Mouse (Mus musculus) neural tube, embryonic 14.5 days (tissue): Measurements from ENCODE around the gene Dhrs7. TPM values are rescaled to one million over a fixed set of nuclear protein-coding genes. Genes with fewer than 3 reads are reported as not detected.

ENCODE experiments used
- ATAC-seq: fragments of 200-750 bp; cut with Nextera tagmentation; 2 replicates; pipeline ENCODE4 v1.8.0; 2017; ENCODE audit warnings: low read depth, mild to moderate bottlenecking, moderate TSS enrichment, moderate library complexity
- H3K27ac ChIP-seq: fragments of 300-500 bp; sonication (generic); 2 replicates; pipeline ENCODE4 v1.5.1; 2014; ENCODE audit warnings: low read depth, mild to moderate bottlenecking, control low read depth, low read length, moderate library complexity, mixed read lengths
- H3K27me3 ChIP-seq: fragments of 300-500 bp; sonication (generic); 2 replicates; pipeline ENCODE4 v1.6.1; 2014; ENCODE audit warnings: low read length; ENCODE audit not compliant: control insufficient read depth, insufficient read depth
- H3K36me3 ChIP-seq: fragments of 300-500 bp; sonication (generic); 2 replicates; pipeline ENCODE4 v1.6.1; 2014; ENCODE audit warnings: low read length, mixed read lengths; ENCODE audit not compliant: control insufficient read depth, insufficient read depth
- H3K4me1 ChIP-seq: fragments of 300-500 bp; sonication (generic); 2 replicates; pipeline ENCODE4 v1.6.1; 2014; ENCODE audit warnings: low read length; ENCODE audit not compliant: control insufficient read depth, insufficient read depth
- H3K4me2 ChIP-seq: fragments of 300-500 bp; sonication (generic); 2 replicates; pipeline ENCODE4 v1.6.1; 2014; ENCODE audit warnings: mild to moderate bottlenecking, low read depth, low read length, control low read depth
- H3K4me3 ChIP-seq: fragments of 300-500 bp; sonication (generic); 2 replicates; pipeline ENCODE4 v1.5.1; 2014; ENCODE audit warnings: low read depth, low read length, control low read depth, mixed read lengths
- H3K9ac ChIP-seq: fragments of 300-500 bp; sonication (generic); replicated peaks from 2 replicates; pipeline ENCODE4 v1.6.1; 2014; ENCODE audit warnings: low read depth, mild to moderate bottlenecking, control low read depth, low read length, mixed read lengths
- H3K9me3 ChIP-seq: fragments of 300-500 bp; sonication (generic); 2 replicates; pipeline ENCODE4 v1.6.1; 2016; ENCODE audit warnings: low read length; ENCODE audit not compliant: control insufficient read depth
- WGBS: fragments of 180-500 bp; shearing (Covaris S2); extraction: QIAGEN DNeasy Blood & Tissue Kit; methylation state at CpG from one replicate; pipeline ENCODE4 v1.1.7; 2014; 5-methylcytosine and 5-hydroxymethylcytosine counted together
- polyA plus RNA-seq: library from polyadenylated mRNA; unstranded; fragments of >200 nt; fragmentation: Nextera tagmentation; extraction: Ambion mirVana; gene quantifications from 2 replicates; pipeline ENCODE4 v1.2.1, GENCODE M21; 2014

The Dhrs7 gene
- polyA plus RNA-seq, 1 experiment from 2014 or later: 20.3 TPM

- Histone ChIP-seq H3K9ac (no peak overlapping the region), H3K36me3 (no peaks in the 10 kb centered on the region), H3K4me2 (no peak overlapping the region), H3K27ac (no peak overlapping the region), H3K9me3 (no peaks in the 10 kb centered on the region), H3K27me3 (no peaks in the 10 kb centered on the region), H3K4me1 (no peaks in the 10 kb centered on the region), H3K4me3 (no peak overlapping the region)
- WGBS: 86% methylated on average over 5 of the region's 5 CpGs
- no peak for ATAC-seq
These were observed 41.7 kb downstream of the Dhrs7 start for GRCm38 (mm10) chr12:72622853-72623496.

GRCm38 (mm10) chr12:72621441-72621840 lies 43.3 kb downstream of the Dhrs7 start:
- Histone ChIP-seq H3K4me1 (no peaks in the 10 kb centered on the region), H3K9me3 (no peaks in the 10 kb centered on the region), H3K4me3 (no peak overlapping the region), H3K4me2 (no peak overlapping the region), H3K27me3 (no peaks in the 10 kb centered on the region), H3K27ac (no peak overlapping the region), H3K36me3 (no peaks in the 10 kb centered on the region), H3K9ac (no peak overlapping the region)
- ATAC-seq: no peak
- 95% methylated on average over 1 of the region's 1 CpGs for WGBS

- H3K4me3 ChIP-seq: no peak overlapping the region
- H3K4me2 ChIP-seq: no peak overlapping the region
- H3K27me3 ChIP-seq: no peaks in the 10 kb centered on the region
- H3K9ac ChIP-seq: no peak overlapping the region
- H3K4me1 ChIP-seq: no peaks in the 10 kb centered on the region
- H3K27ac ChIP-seq: no peak overlapping the region
- ATAC-seq: no peak
- no peaks in the 10 kb centered on the region for H3K36me3 ChIP-seq
- WGBS: 91% methylated on average over 7 of the region's 7 CpGs
- no peaks in the 10 kb centered on the region for H3K9me3 ChIP-seq
These were observed 43.9 kb downstream of the Dhrs7 start for GRCm38 (mm10) chr12:72620856-72621255.

GRCm38 (mm10) chr12:72612053-72612452 lies 52.7 kb downstream of the Dhrs7 start:
- Histone ChIP-seq H3K9me3 (no peaks in the 10 kb centered on the region), H3K27ac (no peak overlapping the region), H3K4me1 (no peaks in the 10 kb centered on the region), H3K4me3 (no peak overlapping the region), H3K27me3 (no peaks in the 10 kb centered on the region), H3K36me3 (no peaks in the 10 kb centered on the region), H3K4me2 (no peak overlapping the region), H3K9ac (no peak overlapping the region)
- ATAC-seq: no peak
- WGBS: 90% methylated on average over 3 of the region's 3 CpGs

Other genes with a start within 250 kb of the Dhrs7 start
- 5.3 and 6.6 TPM in 2 replicates for gene Lrrc9, start 223.0 kb downstream of the Dhrs7 start, polyA plus RNA-seq
- 28.1 and 29.5 TPM in 2 replicates for gene Pcnx4, start 128.5 kb downstream of the Dhrs7 start, polyA plus RNA-seq
- not detected in 2 replicates for gene Gm4756, start 15.2 kb downstream of the Dhrs7 start, polyA plus RNA-seq
- gene Ppm1a, start 92.5 kb upstream of the Dhrs7 start, polyA plus RNA-seq: 86.7 and 106 TPM in 2 replicates